Mouse (Mus musculus) embryonic fibroblast, embryonic 13.5 days (primary cell): ENCODE results near the gene Mettl7b. TPM values are rescaled to one million over a fixed set of nuclear protein-coding genes. Genes with fewer than 3 reads are reported as not detected.
A peak's percentile ranks its signal among the peaks of the same experiment; 100 is the strongest.

Source experiments
- H3K27ac ChIP-seq: 2 replicates; pipeline ENCODE4 v1.5.1; 2012; ENCODE audit warnings: low read length, control low read depth, inconsistent platforms; ENCODE audit not compliant: insufficient read depth
- H3K4me1 ChIP-seq: 2 replicates; pipeline ENCODE4 v1.6.1; 2011; ENCODE audit warnings: low read length; ENCODE audit not compliant: control insufficient read depth, insufficient read depth
- H3K4me3 ChIP-seq: 2 replicates; pipeline ENCODE4 v1.5.1; 2011; ENCODE audit warnings: mild to moderate bottlenecking, control low read depth, low read length; ENCODE audit not compliant: insufficient read depth
- CTCF ChIP-seq: IDR thresholded peaks from 2 replicates; pipeline ENCODE4 v1.5.1; 2011; ENCODE audit warnings: mild to moderate bottlenecking, control low read depth, low read length, moderate library complexity, borderline replicate concordance; ENCODE audit not compliant: insufficient read depth
- POLR2A ChIP-seq: IDR thresholded peaks from 2 replicates; pipeline ENCODE4 v1.6.1; 2011; ENCODE audit warnings: low read depth, mild to moderate bottlenecking, control low read depth, low read length, moderate library complexity
- polyA plus RNA-seq: library from polyadenylated mRNA; stranded (reverse); fragments of >200 nt; gene quantifications from 2 replicates; pipeline ENCODE4 v1.2.4, GENCODE M21; 2011; ENCODE audit warnings: low read depth; ENCODE audit not compliant: missing spikeins, insufficient read length

Mettl7b gene
- polyA plus RNA-seq, 1 experiment, result not detected

GRCm38 (mm10) chr10:128947496-128947895, 13.3 kb downstream of the Mettl7b start:
- Histone ChIP-seq H3K27ac (no peak overlapping the region), H3K4me1 (no peaks in the 10 kb centered on the region), H3K4me3 (no peak overlapping the region)
- TF ChIP-seq POLR2A (no peak), CTCF (no peak)

- Histone ChIP-seq H3K4me3 (no peak overlapping the region), H3K4me1 (no peaks in the 10 kb centered on the region), H3K27ac (no peak overlapping the region)
- no peak for TF ChIP-seq POLR2A
- peak; percentile 80 for TF ChIP-seq CTCF
Observed at GRCm38 (mm10) chr10:128945675-128946074, 15.1 kb downstream of the Mettl7b start.

- Histone ChIP-seq H3K4me1 (0 out of 2 replicates have a peak, but pooled peaks cover 4% of the 10 kb centered on the region), H3K27ac (no peak overlapping the region), H3K4me3 (no peak overlapping the region)
- TF ChIP-seq CTCF (no peak), POLR2A (no peak)
Observed at GRCm38 (mm10) chr10:128940475-128941061, 20.2 kb downstream of the Mettl7b start.

GRCm38 (mm10) chr10:128938974-128939373, 21.8 kb downstream of the Mettl7b start:
- TF ChIP-seq CTCF (no peak), POLR2A (no peak)
- Histone ChIP-seq H3K4me1 (0 out of 2 replicates have a peak, but pooled peaks cover 4% of the 10 kb centered on the region), H3K4me3 (no peak overlapping the region), H3K27ac (no peak overlapping the region)

- H3K4me3 ChIP-seq, result no peak overlapping the region
- 0 out of 2 replicates have a peak, but pooled peaks cover 4% of the 10 kb centered on the region for H3K4me1 ChIP-seq
- no peak overlapping the region for H3K27ac ChIP-seq
- TF ChIP-seq CTCF (no peak), POLR2A (no peak)
Observed at GRCm38 (mm10) chr10:128938457-128938856, 22.3 kb downstream of the Mettl7b start.

- no peak overlapping the region for H3K4me3 ChIP-seq
- no peak for TF ChIP-seq POLR2A
- no peak for TF ChIP-seq CTCF
- 0 out of 2 replicates have a peak, but pooled peaks cover 4% of the 10 kb centered on the region for H3K4me1 ChIP-seq
- no peak overlapping the region for H3K27ac ChIP-seq
Observed at GRCm38 (mm10) chr10:128937756-128938390, 22.9 kb downstream of the Mettl7b start.

- H3K4me1 ChIP-seq, result 0 out of 2 replicates have a peak, but pooled peaks cover 10% of the 10 kb centered on the region
- no peak overlapping the region for H3K4me3 ChIP-seq
- TF ChIP-seq POLR2A (no peak), CTCF (no peak)
- H3K27ac ChIP-seq, result no peak overlapping the region
Observed at GRCm38 (mm10) chr10:128935826-128936440, 24.9 kb downstream of the Mettl7b start.

- TF ChIP-seq POLR2A (no peak), CTCF (0 out of 2 replicates have a peak, but pooled peaks have one; percentile 2)
- Histone ChIP-seq H3K27ac (no peak overlapping the region), H3K4me1 (0 out of 2 replicates have a peak, but pooled peaks cover 10% of the 10 kb centered on the region), H3K4me3 (peak overlapping the region; percentile 0; the same call in 1 of the 2 replicates)
Observed at GRCm38 (mm10) chr10:128934997-128935787, 25.6 kb downstream of the Mettl7b start.

GRCm38 (mm10) chr10:128933976-128934721, 26.6 kb downstream of the Mettl7b start:
- H3K27ac ChIP-seq, result no peak overlapping the region
- 0 out of 2 replicates have a peak, but pooled peaks cover 10% of the 10 kb centered on the region for H3K4me1 ChIP-seq
- no peak for TF ChIP-seq POLR2A
- TF ChIP-seq CTCF, result no peak
- peak overlapping the region; percentile 77 for H3K4me3 ChIP-seq
